Mouse (Mus musculus) lung, adult 2 months (tissue): Measurements from ENCODE around the gene Lyrm7.

Source experiments
- CTCF ChIP-seq: fragments of 200-500 bp; IDR thresholded peaks from 2 replicates; pipeline ENCODE4 v1.5.1; 2011; ENCODE audit warnings: mild to moderate bottlenecking, low read length, control low read depth; ENCODE audit not compliant: insufficient read depth
- POLR2A ChIP-seq: fragments of 200-500 bp; IDR thresholded peaks from 2 replicates; pipeline ENCODE4 v1.6.1; 2011; ENCODE audit warnings: low read depth, mild to moderate bottlenecking, control low read depth, low read length, borderline replicate concordance; ENCODE audit errors: extremely low read depth

DNA sequence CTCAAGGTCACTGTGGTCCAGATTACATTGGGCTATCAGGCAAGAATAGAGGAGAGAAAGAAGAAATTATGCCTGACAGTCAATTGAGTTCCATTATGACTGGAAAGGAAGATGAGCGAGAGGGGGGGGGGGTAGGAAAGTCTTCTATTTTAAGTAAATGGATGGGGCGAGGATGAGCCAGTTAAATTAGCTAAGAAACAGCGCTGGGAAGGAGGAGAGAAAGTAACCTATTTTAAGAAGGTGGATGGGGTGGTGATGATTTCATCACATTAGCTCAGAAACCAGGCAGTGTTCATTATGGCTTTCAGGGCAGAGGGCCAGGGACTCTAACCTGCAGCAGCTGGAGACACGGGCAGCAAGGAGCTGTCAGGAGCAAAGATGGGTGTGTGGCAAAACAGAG lies 37.2 kb downstream of the Lyrm7 start:
- TF ChIP-seq POLR2A = no peak
- no peak for TF ChIP-seq CTCF
